In genomic region chr10:90970560-90970959, GRCm38 (mm10) we compare ENCODE assay signal across 18 mouse cellular contexts.
DNase-seq lines count a peak whose midpoint lies in the region; ATAC-seq and TF ChIP-seq lines count a peak whose summit lies in the region.
"Had no signal": no experiment of that assay in that cellular context is flagged by ENCODE, and none has a peak within 500 bp of the region (broad histone marks: within the 10 kb centered on the region; RNA-seq: fewer than 3 reads in every experiment).

No protein-coding gene starts in this region.

- in situ Hi-C loops in CH12.LX (cut with MboI; ENCODE audit: low pct_ligation_motif_present, low pct_unique_long_range_greater_than_20kb, low sequenced_read_pairs), result no loop called here

- no peak overlapping the region for H3K4me3 ChIP-seq in kidney, adult 2 months (ENCODE audit: insufficient read depth, low read depth, low read length)
- H3K4me3 ChIP-seq in megakaryocyte, embryonic 14.5 days (replicated peaks), result peak overlapping the region; percentile 62
- no peak overlapping the region for H3K4me3 ChIP-seq in CH12.LX (replicated peaks in 1 of 3; ENCODE audit: low read depth in 2 of 3, low read length in 2 of 3, poor library complexity in 1 of 3)
- H3K4me3 ChIP-seq in left cerebral cortex, adult 2 months, result no peak overlapping the region

- H3K4me1 ChIP-seq in kidney, adult 2 months (ENCODE audit: control insufficient read depth, insufficient read depth, low read length), result no peaks in the 10 kb centered on the region
- peaks cover 22% of the 10 kb centered on the region for H3K4me1 ChIP-seq in megakaryocyte, embryonic 14.5 days
- H3K4me1 ChIP-seq in CH12.LX (ENCODE audit: control insufficient read depth in 1 of 2, insufficient read depth in 2 of 2), result peaks cover 4 to 24% of the 10 kb centered on the region in 2 experiments

- no peak for ATAC-seq in megakaryocyte, adult 5-6 weeks (ENCODE audit: poor library complexity, severe bottlenecking)
- ATAC-seq: liver, postnatal 0 days had no signal

- TF ChIP-seq POLR2A in kidney, adult 2 months (IDR thresholded peaks at IDR 0.05; ENCODE audit: low read depth, low read length), result no peak
- TF ChIP-seq POLR2A in CH12.LX (IDR thresholded peaks at IDR 0.05; ENCODE audit: low read depth, low read length), result no peak

- TF ChIP-seq CTCF in kidney, adult 2 months (conservative IDR thresholded peaks at IDR 0.05; ENCODE audit: insufficient read depth, insufficient read length, low read depth, low read length), result no peak
- no peak for TF ChIP-seq CTCF in CH12.LX (conservative IDR thresholded peaks at IDR 0.05 in 1 of 2, IDR thresholded peaks at IDR 0.05 in 1 of 2; ENCODE audit: low read depth in 2 of 2, low read length in 2 of 2)
- no peak for TF ChIP-seq CTCF in left cerebral cortex, adult 2 months (IDR thresholded peaks at IDR 0.05)

- dilution Hi-C loops in CH12.LX (cut with MboI; ENCODE audit: extremely low pct_ligation_motif_present, extremely low pct_unique_long_range_greater_than_20kb, low sequenced_read_pairs), result no loop called here

- intact Hi-C loops in left cerebral cortex, adult 2 months (cut with DNase I), result no loop called here

- H3K9ac ChIP-seq in CH12.LX (ENCODE audit: insufficient read depth, low read depth), result no peak overlapping the region
- H3K9ac ChIP-seq: embryonic facial prominence, embryonic 15.5 days had no signal

- no peak overlapping the region for H3K27ac ChIP-seq in kidney, adult 2 months (ENCODE audit: insufficient read depth, low read depth, low read length)
- no peak overlapping the region for H3K27ac ChIP-seq in CH12.LX (ENCODE audit: insufficient read depth, low read depth)
- no peak overlapping the region for H3K27ac ChIP-seq in left cerebral cortex, adult 2 months
- H3K27ac ChIP-seq: embryonic facial prominence, embryonic 15.5 days; heart, embryonic 10.5 days; intestine, embryonic 15.5 days; kidney, postnatal 0 days; macrophage; midbrain, embryonic 13.5 days; neural tube, embryonic 13.5 days had no signal

- no peaks in the 10 kb centered on the region for H3K36me3 ChIP-seq in kidney, adult 2 months (ENCODE audit: control insufficient read depth, insufficient read depth, low read length)
- no peaks in the 10 kb centered on the region for H3K36me3 ChIP-seq in megakaryocyte, embryonic 14.5 days (replicated peaks; ENCODE audit: low read length)
- H3K36me3 ChIP-seq in CH12.LX (replicated peaks in 1 of 2; ENCODE audit: control insufficient read depth in 1 of 2, insufficient read depth in 1 of 2, low read length in 1 of 2), result no peaks in the 10 kb centered on the region
- H3K36me3 ChIP-seq: embryonic facial prominence, embryonic 15.5 days; heart, embryonic 10.5 days; intestine, embryonic 15.5 days; midbrain, embryonic 13.5 days; neural tube, embryonic 13.5 days had no signal

- no peak for TF ChIP-seq RAD21 in CH12.LX (IDR thresholded peaks at IDR 0.05; ENCODE audit: low read depth, low read length)

- DNase-seq in kidney, adult 2 months, result peak; percentile 12
- DNase-seq in kidney, postnatal 10 days, result no peak
- no peak for DNase-seq in CH12.LX (ENCODE audit: extremely low read depth)
- DNase-seq in embryo, embryonic 11 days, result peak; percentile 40
- DNase-seq in cerebellum, postnatal 4 days (ENCODE audit: low spot score in 2 of 2), result no peak
- no peak for DNase-seq in left cerebral cortex, adult 2 months (ENCODE audit: extremely low spot score in 1 of 2, low spot score in 2 of 2)
- DNase-seq: cerebellum, adult 8-10 months; left cerebral cortex, postnatal 4 days had no signal

- WGBS in kidney, adult 2 months, result 33% methylated on average over 4 of the region's 4 CpGs

- TF ChIP-seq EP300 in CH12.LX (IDR thresholded peaks at IDR 0.05; ENCODE audit: low read length), result no peak

- H3K4me2 ChIP-seq in CH12.LX (ENCODE audit: insufficient read depth, low read depth, poor library complexity, severe bottlenecking), result no peak overlapping the region

- H3K9me3 ChIP-seq in megakaryocyte, embryonic 14.5 days, result 0 out of 2 replicates have a peak, but pooled peaks cover 6% of the 10 kb centered on the region
- H3K9me3 ChIP-seq in CH12.LX (replicated peaks; ENCODE audit: low read length), result peaks cover 3% of the 10 kb centered on the region
- H3K9me3 ChIP-seq: embryonic facial prominence, embryonic 15.5 days; heart, embryonic 10.5 days; intestine, embryonic 15.5 days; midbrain, embryonic 13.5 days; neural tube, embryonic 13.5 days had no signal

- H3K27me3 ChIP-seq in kidney, adult 2 months (replicated peaks; ENCODE audit: control insufficient read depth, insufficient read depth, low read length), result no peaks in the 10 kb centered on the region; the same call in 1 of the 2 replicates
- H3K27me3 ChIP-seq in megakaryocyte, embryonic 14.5 days (replicated peaks), result peaks cover 54% of the 10 kb centered on the region
- H3K27me3 ChIP-seq in CH12.LX (replicated peaks), result no peaks in the 10 kb centered on the region

- H3K79me2 ChIP-seq in CH12.LX (replicated peaks; ENCODE audit: control insufficient read depth, extremely low read depth, insufficient read depth, poor library complexity, severe bottlenecking), result no peaks in the 10 kb centered on the region

TF ChIP-seq in CH12.LX, 34 proteins besides CTCF, POLR2A, EP300 and RAD21:
- TF ChIP-seq USF1 (IDR thresholded peaks at IDR 0.05; ENCODE audit: low read depth, low read length) (no peak), PAX5 (IDR thresholded peaks at IDR 0.05; ENCODE audit: low read length) (no peak), USF2 (conservative IDR thresholded peaks at IDR 0.05; ENCODE audit: low read depth, low read length) (no peak), CHD1 (IDR thresholded peaks at IDR 0.05; ENCODE audit: low read depth, low read length) (no peak), MAFK (IDR thresholded peaks at IDR 0.05; ENCODE audit: insufficient replicate concordance, low read length) (peak; percentile 86), TCF12 (IDR thresholded peaks at IDR 0.05; ENCODE audit: low read depth, low read length) (no peak)

Comparison
In these comparisons a context has a peak if more than half of its experiments do, and no peak if none do; other contexts are left out.
1. DNase-seq: peak in kidney, adult 2 months (single experiment) and embryo, embryonic 11 days (single experiment); none in kidney, postnatal 10 days (single experiment), CH12.LX (single experiment), cerebellum, postnatal 4 days (0 of 2) and left cerebral cortex, adult 2 months (0 of 2).